Mouse (Mus musculus): ENCODE results near the gene Dld.

Gene Dld

GRCm38 (mm10) chr12:31350944-31351928 lies at the start of gene Dld:
Gene Dld (minus strand): TSS chr12:31351453.
- peak; percentile 90 for DNase-seq (ENCODE audit: extremely low read depth, low read depth)

GRCm38 (mm10) chr12:31400821-31401220 lies 49.6 kb upstream of the Dld start:
- no peak for DNase-seq (ENCODE audit: extremely low read depth, low read depth)

GRCm38 (mm10) chr12:31397709-31398108 lies 46.5 kb upstream of the Dld start:
- no peak for DNase-seq (ENCODE audit: extremely low read depth, low read depth)

GRCm38 (mm10) chr12:31395895-31396294 lies 44.6 kb upstream of the Dld start:
- no peak for DNase-seq (ENCODE audit: extremely low read depth, low read depth)

GRCm38 (mm10) chr12:31391696-31392095 lies 40.4 kb upstream of the Dld start:
- no peak for DNase-seq (ENCODE audit: extremely low read depth, low read depth)

- DNase-seq (ENCODE audit: extremely low read depth, low read depth) = no peak
Measured at GRCm38 (mm10) chr12:31390571-31390970, 39.3 kb upstream of the Dld start, which contains the start of gene Slc26a3. Gene Slc26a3 (plus strand): TSS chr12:31390871.

GRCm38 (mm10) chr12:31387303-31387702 lies 36.0 kb upstream of the Dld start:
- DNase-seq (ENCODE audit: extremely low read depth, low read depth) = no peak

GRCm38 (mm10) chr12:31382451-31382850 lies 31.2 kb upstream of the Dld start:
- no peak for DNase-seq (ENCODE audit: extremely low read depth, low read depth)

- no peak for DNase-seq (ENCODE audit: extremely low read depth, low read depth)
Measured at GRCm38 (mm10) chr12:31380878-31381277, 29.6 kb upstream of the Dld start.

GRCm38 (mm10) chr12:31377241-31377640 lies 26.0 kb upstream of the Dld start:
- no peak for DNase-seq (ENCODE audit: extremely low read depth, low read depth)

GRCm38 (mm10) chr12:31376326-31376950 lies 25.2 kb upstream of the Dld start:
- DNase-seq (ENCODE audit: extremely low read depth, low read depth) = no peak

- DNase-seq (ENCODE audit: extremely low read depth, low read depth) = no peak
Measured at GRCm38 (mm10) chr12:31375283-31375615, 24.0 kb upstream of the Dld start.

- DNase-seq (ENCODE audit: extremely low read depth, low read depth) = peak; percentile 67
Measured at GRCm38 (mm10) chr12:31374603-31375282, 23.5 kb upstream of the Dld start.

- DNase-seq (ENCODE audit: extremely low read depth, low read depth) = no peak
Measured at GRCm38 (mm10) chr12:31369656-31370055, 18.4 kb upstream of the Dld start.

GRCm38 (mm10) chr12:31369118-31369517 lies 17.9 kb upstream of the Dld start:
- no peak for DNase-seq (ENCODE audit: extremely low read depth, low read depth)

GRCm38 (mm10) chr12:31367721-31368120 lies 16.5 kb upstream of the Dld start:
- DNase-seq (ENCODE audit: extremely low read depth, low read depth) = no peak

GRCm38 (mm10) chr12:31366428-31366827 lies 15.2 kb upstream of the Dld start:
- no peak for DNase-seq (ENCODE audit: extremely low read depth, low read depth)

- no peak for DNase-seq (ENCODE audit: extremely low read depth, low read depth)
Measured at GRCm38 (mm10) chr12:31350191-31350943, 886 bp downstream of the Dld start.

- no peak for DNase-seq (ENCODE audit: extremely low read depth, low read depth)
Measured at GRCm38 (mm10) chr12:31333261-31333660, 18.0 kb downstream of the Dld start.

- DNase-seq (ENCODE audit: extremely low read depth, low read depth) = no peak
Measured at GRCm38 (mm10) chr12:31327139-31327538, 24.1 kb downstream of the Dld start.

- DNase-seq (ENCODE audit: extremely low read depth, low read depth) = no peak
Measured at GRCm38 (mm10) chr12:31323136-31323695, 28.0 kb downstream of the Dld start.
